Mouse (Mus musculus): ENCODE results near the gene Tex45. TPM values are rescaled to one million over a fixed set of nuclear protein-coding genes. Genes with fewer than 3 reads are reported as not detected.

Tex45 gene
- total RNA-seq, 1 experiment from 2014 or later: not detected

DNA sequence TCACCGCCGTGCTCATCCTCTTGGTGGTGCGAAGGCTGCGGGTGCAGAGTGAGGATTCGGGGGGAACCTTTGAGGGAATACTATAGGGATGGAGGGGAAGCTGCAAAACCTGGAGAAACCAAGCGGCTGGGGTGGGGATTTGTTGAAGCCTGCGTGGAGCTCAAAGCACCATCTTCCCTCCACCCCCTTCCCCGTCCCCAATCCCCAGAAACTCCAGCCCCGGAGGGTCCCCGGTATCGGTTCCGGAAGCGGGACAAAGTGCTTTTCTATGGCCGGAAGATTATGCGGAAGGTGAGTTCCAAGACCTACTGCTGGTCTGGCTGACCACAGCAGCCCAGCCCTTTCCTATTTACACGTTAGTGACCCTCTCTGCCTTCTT, 46.4 kb downstream of the Tex45 start:
- no peak for ATAC-seq (ENCODE audit: extremely low read depth, insufficient number of reproducible peaks, low FRiP score, poor library complexity, severe bottlenecking)

DNA sequence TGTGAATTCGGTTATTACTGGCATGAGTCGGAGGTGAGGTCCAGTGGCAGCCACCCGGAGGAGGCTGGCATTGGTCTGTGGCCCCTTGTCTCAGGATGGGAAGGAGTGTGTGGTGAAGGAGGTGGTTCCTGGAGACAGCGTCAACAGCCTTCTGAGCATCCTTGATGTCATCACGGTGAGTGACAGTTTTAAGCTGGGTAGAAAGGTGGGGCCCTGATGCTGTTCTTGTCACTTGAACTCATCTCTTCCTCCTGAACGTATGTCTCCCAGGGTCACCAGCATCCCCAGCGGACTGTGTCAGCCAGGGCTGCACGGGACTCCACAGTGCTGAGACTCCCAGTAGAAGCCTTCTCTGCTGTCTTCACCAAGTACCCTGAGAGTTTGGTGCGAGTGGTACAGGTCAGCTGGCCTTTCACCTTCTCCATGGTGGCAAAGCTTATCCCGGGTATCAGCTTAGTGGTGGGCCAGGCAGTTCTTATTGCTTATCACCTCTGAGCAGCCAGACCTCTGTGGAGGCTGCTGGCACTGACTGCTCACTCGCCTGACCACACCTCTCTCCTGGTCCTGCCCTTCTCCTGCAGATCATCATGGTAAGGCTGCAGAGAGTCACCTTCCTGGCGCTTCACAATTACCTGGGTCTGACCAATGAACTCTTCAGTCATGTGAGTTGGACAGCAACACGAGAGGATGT, 51.5 kb downstream of the Tex45 start:
- 0 out of 2 replicates have a peak, but pooled peaks have one; percentile 6 for ATAC-seq (ENCODE audit: extremely low read depth, insufficient number of reproducible peaks, low FRiP score, poor library complexity, severe bottlenecking)

DNA sequence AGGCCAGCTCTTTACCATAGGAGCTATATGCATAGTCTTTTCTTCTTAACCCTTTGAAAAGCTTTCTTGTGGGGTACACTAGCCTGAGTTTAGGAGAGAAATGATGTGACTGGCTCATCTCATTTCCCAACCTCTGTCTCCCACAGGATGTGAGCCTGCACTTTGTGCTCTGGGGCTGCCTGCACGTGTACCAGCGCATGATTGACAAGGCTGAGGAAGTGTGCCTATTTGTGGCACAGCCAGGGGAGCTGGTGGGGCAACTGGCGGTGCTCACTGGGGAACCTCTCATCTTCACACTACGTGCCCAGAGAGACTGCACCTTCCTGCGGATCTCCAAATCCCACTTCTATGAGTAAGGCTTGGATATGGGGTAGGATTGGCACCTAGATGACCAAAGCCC, 60.2 kb downstream of the Tex45 start:
- ATAC-seq (ENCODE audit: extremely low read depth, insufficient number of reproducible peaks, low FRiP score, poor library complexity, severe bottlenecking): no peak

DNA sequence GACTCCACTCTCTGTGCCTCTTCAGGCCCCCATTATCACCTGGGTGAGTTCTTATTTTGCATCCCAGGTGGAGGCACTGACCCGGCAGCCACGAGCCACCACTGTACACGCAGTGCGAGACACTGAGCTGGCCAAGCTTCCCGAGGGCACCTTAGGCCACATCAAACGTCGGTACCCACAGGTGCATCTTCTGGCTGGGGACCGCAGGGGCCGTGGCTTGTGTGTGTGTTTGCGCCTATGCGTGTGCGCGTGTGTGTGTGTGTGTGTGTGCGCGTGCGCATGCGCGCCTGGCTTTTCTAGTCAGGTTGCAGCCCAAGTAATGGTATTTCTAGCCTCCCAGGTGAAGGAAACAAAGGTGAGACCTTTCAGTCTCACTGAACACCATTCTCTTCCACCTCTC, 61.3 kb downstream of the Tex45 start:
- ATAC-seq (ENCODE audit: extremely low read depth, insufficient number of reproducible peaks, low FRiP score, poor library complexity, severe bottlenecking): no peak

DNA sequence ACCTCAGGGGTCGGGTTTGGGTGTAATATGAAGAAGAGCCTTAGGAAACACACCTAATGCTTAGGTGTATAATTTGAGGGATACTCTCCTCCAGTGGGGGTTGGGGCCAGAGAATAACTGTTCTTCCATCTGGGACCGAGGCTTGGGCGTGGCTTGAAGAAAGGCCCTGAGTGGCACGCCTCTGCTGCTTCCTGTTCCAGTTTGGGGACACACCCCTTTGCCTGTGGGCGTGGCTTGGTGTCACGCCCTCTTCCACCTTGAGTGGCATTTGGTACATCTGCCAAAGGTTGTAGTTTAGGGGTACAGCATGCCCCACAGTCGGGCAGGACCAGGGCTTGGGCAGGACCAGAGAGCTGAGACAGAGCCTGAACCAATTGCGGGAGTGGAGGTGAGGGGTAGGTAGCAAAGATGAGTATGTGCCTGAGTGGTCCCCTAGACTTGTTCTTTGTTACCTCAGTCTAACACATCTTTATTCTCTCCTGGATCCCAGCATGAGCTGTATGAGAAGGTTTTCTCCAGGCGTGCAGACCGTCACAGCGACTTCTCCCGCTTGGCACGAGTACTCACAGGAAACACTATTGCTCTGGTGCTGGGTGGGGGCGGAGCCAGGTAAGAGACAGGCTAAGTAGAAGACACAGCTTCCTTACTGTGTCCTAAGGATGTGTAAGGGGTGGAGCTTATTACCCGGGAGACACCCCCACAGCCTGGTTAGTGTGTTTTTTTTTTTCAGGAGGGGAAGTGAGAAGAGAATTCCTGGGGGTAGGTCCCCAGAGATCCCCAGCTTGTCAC, 65.6 kb downstream of the Tex45 start:
- no peak for ATAC-seq (ENCODE audit: extremely low read depth, insufficient number of reproducible peaks, low FRiP score, poor library complexity, severe bottlenecking)

Other genes starting within 250 kb of the Tex45 start
- 28.7 and 32.2 TPM in 2 replicates for gene Insr, start 191.2 kb upstream of the Tex45 start, total RNA-seq (2017)
- gene A430078G23Rik, start 117.4 kb upstream of the Tex45 start, total RNA-seq (2017): 140 and 151 TPM in 2 replicates
- gene Arhgef18, start 77.9 kb upstream of the Tex45 start, total RNA-seq (2017): 179 and 187 TPM in 2 replicates
- 1.0 and 3.7 TPM in 2 replicates for gene Pex11g, start 3.2 kb upstream of the Tex45 start, total RNA-seq (2017)
- 3.6 and 4.1 TPM in 2 replicates for gene Zfp358, start 22.3 kb downstream of the Tex45 start, total RNA-seq (2017)
- 80.5 and 83.9 TPM in 2 replicates for gene Mcoln1, start 29.6 kb downstream of the Tex45 start, total RNA-seq (2017)
- 46.8 and 48.6 TPM in 2 replicates for gene Pnpla6, start 44.5 kb downstream of the Tex45 start, total RNA-seq (2017)
- not detected in 2 replicates for gene C330021F23Rik, start 97.1 kb downstream of the Tex45 start, total RNA-seq (2017)
- not detected in 2 replicates for gene Camsap3, start 116.4 kb downstream of the Tex45 start, total RNA-seq (2017)
- gene Xab2, start 150.5 kb downstream of the Tex45 start, total RNA-seq (2017): 70.3 and 73.1 TPM in 2 replicates
- gene Pet100, start 150.7 kb downstream of the Tex45 start, total RNA-seq (2017): 153 and 163 TPM in 2 replicates
- 0.86 TPM in 1 of 2 replicates, not detected in the other for gene Pcp2, start 154.7 kb downstream of the Tex45 start, total RNA-seq (2017)
- gene Stxbp2, start 160.1 kb downstream of the Tex45 start, total RNA-seq (2017): 223 and 277 TPM in 2 replicates
- 16.1 and 19.3 TPM in 2 replicates for gene Retn, start 184.9 kb downstream of the Tex45 start, total RNA-seq (2017)
- 214 and 229 TPM in 2 replicates for gene Mcemp1, start 194.9 kb downstream of the Tex45 start, total RNA-seq (2017)
- gene Fcor, start 201.5 kb downstream of the Tex45 start, total RNA-seq (2017): not detected in 2 replicates
- 41.5 and 45.5 TPM in 2 replicates for gene Trappc5, start 205.4 kb downstream of the Tex45 start, total RNA-seq (2017)
- gene Fcer2a, start 223.3 kb downstream of the Tex45 start, total RNA-seq (2017): 390 and 391 TPM in 2 replicates
- gene Clec4g, start 249.8 kb downstream of the Tex45 start, total RNA-seq (2017): 0.58 and 0.74 TPM in 2 replicates